Mouse (Mus musculus) heart, embryonic 12.5 days (tissue): ENCODE measurements around the gene Afap1l2. TPM values are rescaled to one million over a fixed set of nuclear protein-coding genes. Genes with fewer than 3 reads are reported as not detected.

Experiments
- ATAC-seq: fragments of 200-750 bp; cut with Nextera tagmentation; 2 replicates; pipeline ENCODE4 v1.8.0; 2017; ENCODE audit warnings: moderate TSS enrichment, moderate library complexity; ENCODE audit not compliant: insufficient number of reproducible peaks, low FRiP score
- H3K27ac ChIP-seq: fragments of 300-500 bp; sonication (generic); 2 replicates; pipeline ENCODE4 v1.5.1; 2016; ENCODE audit warnings: mild to moderate bottlenecking, moderate library complexity; ENCODE audit not compliant: poor library complexity, severe bottlenecking
- H3K27me3 ChIP-seq: fragments of 300-500 bp; sonication (generic); replicated peaks from 2 replicates; pipeline ENCODE4 v1.6.1; 2016; ENCODE audit warnings: mild to moderate bottlenecking, moderate library complexity
- H3K36me3 ChIP-seq: fragments of 300-500 bp; sonication (generic); 2 replicates; pipeline ENCODE4 v1.6.1; 2016; ENCODE audit warnings: mild to moderate bottlenecking, moderate library complexity
- H3K4me1 ChIP-seq: fragments of 300-500 bp; sonication (generic); replicated peaks from 2 replicates; pipeline ENCODE4 v1.6.1; 2016; ENCODE audit warnings: mild to moderate bottlenecking
- H3K4me2 ChIP-seq: fragments of 300-500 bp; sonication (generic); 2 replicates; pipeline ENCODE4 v1.6.1; 2016; ENCODE audit warnings: mild to moderate bottlenecking, moderate library complexity
- H3K4me3 ChIP-seq: fragments of 300-500 bp; sonication (generic); 2 replicates; pipeline ENCODE4 v1.5.1; 2016; ENCODE audit warnings: mild to moderate bottlenecking
- H3K9ac ChIP-seq: fragments of 300-500 bp; sonication (generic); 2 replicates; pipeline ENCODE4 v1.6.1; 2016; ENCODE audit warnings: mild to moderate bottlenecking, moderate library complexity
- H3K9me3 ChIP-seq: fragments of 300-500 bp; sonication (generic); replicated peaks from 2 replicates; pipeline ENCODE4 v1.6.1; 2016; ENCODE audit warnings: mild to moderate bottlenecking, moderate library complexity
- WGBS: fragments of 180-500 bp; shearing (Covaris S2); methylation state at CpG from one replicate; pipeline ENCODE4 v1.1.7; 2016; 5-methylcytosine and 5-hydroxymethylcytosine counted together
- polyA plus RNA-seq: library from polyadenylated mRNA; unstranded; fragments of >200 nt; fragmentation: Nextera tagmentation; extraction: Ambion mirVana; gene quantifications from 2 replicates; pipeline ENCODE4 v1.2.1, GENCODE M21; 2016

The Afap1l2 gene
- polyA plus RNA-seq, 1 experiment from 2014 or later = 0.92 TPM

DNA sequence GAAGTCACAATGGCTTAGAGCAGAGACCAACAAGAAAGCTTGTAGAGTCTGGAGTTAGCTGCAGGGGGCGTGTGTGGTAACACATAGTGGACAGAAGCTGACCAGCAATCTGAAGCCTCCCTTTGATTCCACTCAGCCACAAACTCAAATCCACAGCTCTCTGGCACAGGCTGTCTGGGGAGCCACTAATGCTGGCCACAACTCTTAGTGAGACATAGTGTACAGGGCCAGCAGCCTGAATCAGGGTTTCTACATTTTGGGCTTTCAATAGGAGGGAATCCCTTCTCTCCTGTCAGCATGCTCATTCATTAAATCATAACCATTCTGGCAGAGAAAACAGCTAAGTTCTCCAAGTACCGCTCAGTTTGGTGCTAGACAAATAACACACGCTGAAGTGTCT lies 32.5 kb downstream of the Afap1l2 start:
- peaks cover 36% of the 10 kb centered on the region for H3K4me1 ChIP-seq
- no peak overlapping the region for H3K4me3 ChIP-seq
- 84% methylated on average over 3 of the region's 3 CpGs for WGBS
- H3K27ac ChIP-seq = no peak overlapping the region
- H3K27me3 ChIP-seq = no peaks in the 10 kb centered on the region
- H3K9ac ChIP-seq = no peak overlapping the region
- H3K9me3 ChIP-seq = no peaks in the 10 kb centered on the region; the same call in 1 of the 2 replicates
- no peak overlapping the region for H3K4me2 ChIP-seq
- ATAC-seq = no peak
- no peaks in the 10 kb centered on the region for H3K36me3 ChIP-seq

DNA sequence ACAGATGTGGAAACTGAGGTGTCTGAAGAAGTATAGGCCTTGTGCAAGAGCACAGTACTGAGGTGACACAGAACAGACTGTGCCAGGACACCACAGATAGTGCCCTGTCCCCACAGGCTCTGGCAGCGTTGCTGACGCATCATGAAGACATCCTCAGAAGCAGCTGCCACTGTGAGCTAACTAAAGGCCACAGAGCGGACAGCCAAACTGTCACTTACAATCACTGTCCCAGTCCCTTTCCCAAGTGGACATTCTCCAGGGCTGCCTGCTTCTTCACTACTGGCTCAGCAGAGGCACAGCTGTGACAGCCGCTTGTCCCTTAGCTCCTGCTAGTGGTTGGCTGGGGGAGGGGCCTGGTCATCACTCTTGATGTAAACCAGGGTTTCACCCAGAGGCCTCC lies 33.9 kb downstream of the Afap1l2 start:
- Histone ChIP-seq H3K9ac (no peak overlapping the region), H3K4me2 (no peak overlapping the region), H3K4me1 (peaks cover 36% of the 10 kb centered on the region), H3K9me3 (no peaks in the 10 kb centered on the region; the same call in 1 of the 2 replicates), H3K4me3 (no peak overlapping the region), H3K27me3 (no peaks in the 10 kb centered on the region), H3K27ac (peak overlapping the region; percentile 20), H3K36me3 (no peaks in the 10 kb centered on the region)
- peak; percentile 36; the same call in 1 of the 2 replicates for ATAC-seq
- WGBS = 32% methylated on average over 4 of the region's 4 CpGs

DNA sequence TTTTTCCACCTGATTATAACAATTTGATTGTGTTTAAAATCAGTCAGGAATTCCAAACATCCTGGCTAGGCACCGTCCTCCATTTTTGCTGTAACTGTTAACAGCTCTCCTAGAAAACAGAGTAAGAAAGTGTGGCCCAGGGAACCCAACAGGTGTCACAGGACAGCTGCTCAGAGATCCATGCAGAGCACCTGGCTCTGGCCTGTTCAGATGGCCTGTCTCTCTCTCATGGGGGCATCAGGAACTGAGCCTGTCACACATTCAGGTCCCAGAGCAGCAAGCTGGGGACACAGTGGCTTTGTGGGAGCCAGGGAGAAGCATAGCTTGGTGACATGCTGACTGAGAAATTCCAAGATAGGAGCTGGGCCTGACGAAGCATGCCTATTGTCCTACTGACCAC lies 35.3 kb downstream of the Afap1l2 start:
- 46% methylated on average over 2 of the region's 2 CpGs for WGBS
- no peak for ATAC-seq

DNA sequence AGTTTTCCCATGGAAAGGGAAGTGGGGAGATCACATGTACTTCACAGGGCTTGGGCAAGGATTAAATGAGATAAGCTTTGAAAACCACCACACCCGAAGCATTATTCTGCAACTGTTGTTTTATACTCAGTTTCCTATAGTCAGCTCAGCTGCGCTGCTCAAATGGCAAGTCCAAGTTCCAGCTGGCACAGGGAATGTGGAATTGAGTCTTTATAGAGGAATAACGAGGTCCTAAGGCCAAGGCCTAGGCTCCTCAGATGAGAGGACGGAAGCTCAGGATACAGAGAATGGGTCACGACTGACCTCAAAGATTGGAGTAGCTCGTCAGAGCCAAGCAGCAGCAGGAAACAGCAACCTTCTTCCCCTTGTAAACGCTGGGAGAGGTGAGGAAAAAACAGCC lies 36.7 kb downstream of the Afap1l2 start:
- no peaks in the 10 kb centered on the region for H3K36me3 ChIP-seq
- H3K27me3 ChIP-seq = no peaks in the 10 kb centered on the region
- no peak overlapping the region for H3K27ac ChIP-seq
- peaks cover 23% of the 10 kb centered on the region for H3K4me1 ChIP-seq
- no peak for ATAC-seq
- WGBS = 72% methylated on average over 7 of the region's 7 CpGs
- H3K9ac ChIP-seq = no peak overlapping the region
- H3K9me3 ChIP-seq = no peaks in the 10 kb centered on the region
- H3K4me2 ChIP-seq = no peak overlapping the region
- H3K4me3 ChIP-seq = no peak overlapping the region

More for the DNA sequence above, 35.3 kb downstream of the Afap1l2 start:
- Histone ChIP-seq H3K4me2 (no peak overlapping the region), H3K4me3 (no peak overlapping the region), H3K36me3 (no peaks in the 10 kb centered on the region), H3K9me3 (no peaks in the 10 kb centered on the region), H3K27me3 (no peaks in the 10 kb centered on the region), H3K9ac (0 out of 2 replicates have a peak overlapping the region, but pooled peaks have one; percentile 11), H3K27ac (peak overlapping the region; percentile 48; the same call in 1 of the 2 replicates), H3K4me1 (peaks cover 32% of the 10 kb centered on the region)

DNA sequence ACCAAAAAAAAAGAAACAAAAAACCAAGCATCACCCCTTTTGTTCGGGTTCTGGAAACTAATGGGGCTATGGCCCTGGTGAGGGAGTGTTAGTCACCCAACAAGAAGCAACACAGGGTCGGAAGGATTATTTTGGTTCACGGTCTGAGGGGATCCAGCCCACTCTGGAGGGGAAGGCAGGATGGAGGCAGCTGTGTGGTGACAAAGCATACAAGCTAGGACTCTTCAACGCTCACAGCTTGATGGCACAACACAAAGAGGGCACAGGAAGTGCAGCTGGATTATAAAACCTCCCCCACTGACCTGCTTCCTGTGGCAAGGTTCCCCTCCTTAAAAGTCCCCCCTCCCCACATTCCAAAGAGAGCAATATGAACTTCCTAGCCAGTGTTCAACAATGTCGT lies 44.2 kb downstream of the Afap1l2 start:
- ATAC-seq = no peak
- no peak overlapping the region for H3K27ac ChIP-seq
- no peaks in the 10 kb centered on the region for H3K27me3 ChIP-seq
- H3K4me1 ChIP-seq = peaks cover 9% of the 10 kb centered on the region
- H3K9me3 ChIP-seq = no peaks in the 10 kb centered on the region; the same call in 1 of the 2 replicates
- no peak overlapping the region for H3K4me2 ChIP-seq
- H3K36me3 ChIP-seq = no peaks in the 10 kb centered on the region
- no peak overlapping the region for H3K4me3 ChIP-seq
- H3K9ac ChIP-seq = no peak overlapping the region
- WGBS = 63% methylated on average over 5 of the region's 5 CpGs

DNA sequence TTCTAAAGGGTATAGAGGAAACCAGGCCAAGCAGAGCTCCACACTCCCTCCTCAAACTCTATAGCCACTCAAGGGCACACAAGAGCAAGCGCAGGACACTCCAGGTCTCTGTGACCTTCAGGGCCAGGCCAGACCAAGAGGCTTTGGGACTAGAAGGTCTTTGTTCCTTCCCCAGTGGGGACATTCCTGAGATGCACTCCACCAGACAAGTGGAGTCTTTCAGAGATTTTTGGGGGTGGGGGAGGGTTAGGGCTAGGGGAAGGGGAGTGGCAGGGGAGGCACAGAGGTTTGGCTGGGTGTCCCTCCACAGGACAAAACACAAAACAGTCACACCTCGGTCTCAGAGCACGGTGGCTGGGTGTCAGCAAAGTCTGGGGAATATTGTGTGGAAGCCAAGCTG lies 48.4 kb downstream of the Afap1l2 start:
- Histone ChIP-seq H3K4me3 (no peak overlapping the region), H3K9ac (no peak overlapping the region), H3K27ac (no peak overlapping the region), H3K4me2 (no peak overlapping the region), H3K4me1 (peaks cover 14% of the 10 kb centered on the region), H3K27me3 (no peaks in the 10 kb centered on the region), H3K9me3 (no peaks in the 10 kb centered on the region; the same call in 1 of the 2 replicates), H3K36me3 (no peaks in the 10 kb centered on the region)
- ATAC-seq = no peak
- WGBS = 49% methylated on average over 3 of the region's 3 CpGs

DNA sequence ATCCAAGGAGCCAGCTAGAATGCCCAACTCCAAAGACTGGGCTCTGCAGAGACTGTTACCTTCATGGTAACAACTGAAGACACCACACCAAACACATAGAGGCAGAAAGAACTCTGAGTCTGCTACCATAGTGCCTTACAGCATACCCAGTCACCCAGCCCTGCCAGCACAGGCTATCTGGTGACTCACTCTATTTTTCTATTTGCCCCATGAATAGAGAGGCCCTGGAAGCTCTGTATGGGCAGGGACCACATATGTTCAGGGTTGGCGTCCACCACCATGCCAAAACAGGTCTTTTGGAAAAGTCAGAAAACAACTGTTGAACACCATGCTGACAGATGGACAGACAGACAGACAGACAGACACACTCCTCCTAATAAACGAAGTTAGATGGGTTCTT lies 49.0 kb downstream of the Afap1l2 start:
- Histone ChIP-seq H3K9me3 (no peaks in the 10 kb centered on the region; the same call in 1 of the 2 replicates), H3K36me3 (no peaks in the 10 kb centered on the region), H3K27me3 (no peaks in the 10 kb centered on the region), H3K27ac (no peak overlapping the region), H3K4me2 (no peak overlapping the region), H3K4me3 (no peak overlapping the region), H3K4me1 (peaks cover 14% of the 10 kb centered on the region), H3K9ac (no peak overlapping the region)
- ATAC-seq = no peak
- 79% methylated on average over 2 of the region's 2 CpGs for WGBS

DNA sequence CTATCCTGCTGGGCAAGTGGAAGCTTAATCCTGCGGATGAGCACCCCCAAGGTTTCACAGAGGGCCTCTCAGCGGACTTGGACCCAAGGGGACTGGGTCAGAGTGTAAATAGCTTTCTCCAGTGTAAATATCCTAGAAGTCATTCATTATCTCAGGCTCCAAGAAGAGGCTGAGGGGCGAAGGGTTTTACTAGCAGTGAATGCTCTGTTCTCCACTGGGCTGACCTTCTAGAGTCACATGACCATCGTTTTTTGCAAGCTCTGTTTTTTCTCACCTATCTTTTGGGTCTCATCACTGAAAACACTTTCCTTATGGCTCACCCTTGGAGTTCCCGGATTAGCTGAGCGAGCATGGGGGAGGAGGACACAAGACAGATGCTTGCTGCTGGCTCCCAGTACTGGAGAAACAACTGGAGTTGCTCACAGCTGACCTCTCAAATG lies 49.4 kb downstream of the Afap1l2 start:
- H3K9ac ChIP-seq = no peak overlapping the region
- no peak for ATAC-seq
- WGBS = 40% methylated on average over 6 of the region's 6 CpGs
- H3K4me2 ChIP-seq = no peak overlapping the region
- no peaks in the 10 kb centered on the region; the same call in 1 of the 2 replicates for H3K9me3 ChIP-seq
- no peak overlapping the region for H3K27ac ChIP-seq
- H3K4me3 ChIP-seq = no peak overlapping the region
- H3K36me3 ChIP-seq = no peaks in the 10 kb centered on the region
- no peaks in the 10 kb centered on the region for H3K27me3 ChIP-seq
- peaks cover 14% of the 10 kb centered on the region for H3K4me1 ChIP-seq

DNA sequence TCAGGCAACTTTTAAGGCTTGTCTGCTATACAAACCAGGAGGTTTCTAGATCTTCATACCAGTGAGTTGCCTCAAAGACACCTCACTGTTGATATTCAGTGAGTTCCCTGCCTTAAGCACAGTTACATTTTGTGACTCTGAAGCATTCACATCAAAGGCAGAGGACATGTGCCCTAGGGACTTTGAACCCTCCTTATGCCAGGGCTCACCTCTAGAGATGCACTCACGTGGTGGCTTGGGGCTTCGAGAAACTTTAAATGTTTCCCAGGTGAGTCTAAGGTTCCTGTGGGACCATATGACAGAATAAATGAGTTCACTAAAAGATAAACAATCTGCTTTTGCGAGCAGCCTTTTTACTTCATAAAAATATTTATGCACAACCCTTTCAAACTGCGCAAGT lies 50.0 kb downstream of the Afap1l2 start:
- H3K27ac ChIP-seq = no peak overlapping the region
- ATAC-seq = no peak
- H3K4me1 ChIP-seq = peaks cover 14% of the 10 kb centered on the region
- WGBS = 79% methylated on average over 4 of the region's 4 CpGs
- H3K27me3 ChIP-seq = no peaks in the 10 kb centered on the region
- no peak overlapping the region for H3K4me3 ChIP-seq
- no peaks in the 10 kb centered on the region for H3K36me3 ChIP-seq
- H3K9me3 ChIP-seq = no peaks in the 10 kb centered on the region; the same call in 1 of the 2 replicates
- no peak overlapping the region for H3K4me2 ChIP-seq
- H3K9ac ChIP-seq = no peak overlapping the region

DNA sequence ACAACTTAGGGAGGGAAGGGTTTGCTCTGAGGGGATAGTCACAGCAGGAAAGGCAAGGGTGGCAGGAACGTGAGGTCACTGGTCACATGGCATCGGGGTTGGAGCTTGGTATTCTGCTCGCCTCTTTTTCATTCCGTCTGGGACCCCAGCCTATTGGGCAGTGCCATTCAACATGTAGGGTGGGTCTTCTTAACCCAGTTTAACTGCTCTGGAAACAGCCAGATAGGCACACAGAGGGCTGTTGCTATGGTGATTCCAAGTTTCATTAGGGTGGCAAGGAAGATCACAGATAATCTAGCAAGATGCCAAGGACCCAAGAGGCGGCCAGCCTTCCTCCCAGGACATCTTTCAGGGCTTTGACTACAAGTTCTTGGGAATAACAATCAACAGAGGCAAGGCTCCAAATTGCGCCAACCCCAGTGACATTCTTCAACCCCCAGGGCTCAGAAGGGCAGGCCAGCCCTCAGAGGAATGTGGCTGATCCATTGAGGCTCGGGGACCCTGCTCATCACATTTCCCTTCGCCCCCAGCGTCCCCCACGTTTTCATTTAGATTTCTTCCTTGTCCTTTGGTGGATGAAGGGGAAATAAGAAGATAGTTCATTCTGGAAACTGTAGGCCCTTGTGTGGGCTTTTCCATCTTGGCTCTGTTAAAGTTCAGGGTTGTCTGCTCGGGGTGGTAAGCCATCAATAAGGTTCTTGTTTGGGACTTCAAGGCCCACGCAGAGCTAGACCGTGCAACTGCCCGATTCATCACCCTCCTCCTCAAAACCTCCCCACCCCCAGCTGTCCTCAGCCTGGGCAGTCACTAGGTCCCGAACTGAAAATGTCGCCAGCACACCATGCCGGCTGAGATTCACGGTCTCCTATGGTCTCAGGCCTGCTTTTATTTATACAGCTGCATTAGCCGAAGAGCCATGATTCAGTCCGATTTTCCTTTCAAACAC lies 52.2 kb downstream of the Afap1l2 start:
- no peak overlapping the region for H3K27ac ChIP-seq
- no peak overlapping the region for H3K4me2 ChIP-seq
- 75% methylated on average over 20 of the region's 20 CpGs for WGBS
- H3K36me3 ChIP-seq = no peaks in the 10 kb centered on the region
- H3K27me3 ChIP-seq = no peaks in the 10 kb centered on the region
- no peaks in the 10 kb centered on the region for H3K9me3 ChIP-seq
- H3K9ac ChIP-seq = no peak overlapping the region
- peaks cover 14% of the 10 kb centered on the region for H3K4me1 ChIP-seq
- no peak overlapping the region for H3K4me3 ChIP-seq
- no peak for ATAC-seq

DNA sequence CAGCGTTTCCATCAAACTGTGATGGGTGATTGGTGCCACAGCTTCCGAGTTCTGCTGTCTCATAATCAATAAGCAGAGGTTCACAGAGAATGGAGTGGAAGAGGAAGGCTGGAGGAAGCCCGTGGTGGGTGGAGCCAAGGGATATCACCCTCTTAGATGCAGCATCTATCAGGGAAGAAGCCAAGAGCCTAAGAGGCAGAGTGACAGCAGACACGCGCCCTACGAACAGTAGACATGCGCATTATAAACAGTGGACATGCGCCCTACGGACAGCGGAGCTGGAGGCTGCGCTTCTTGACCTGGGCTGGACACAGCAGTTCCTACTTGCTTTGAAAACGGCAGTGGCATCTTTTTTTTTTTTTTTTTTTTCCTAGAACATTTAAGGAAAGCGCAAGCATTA lies 53.2 kb downstream of the Afap1l2 start:
- Histone ChIP-seq H3K4me3 (no peak overlapping the region), H3K4me1 (peaks cover 14% of the 10 kb centered on the region), H3K9me3 (no peaks in the 10 kb centered on the region), H3K27me3 (no peaks in the 10 kb centered on the region), H3K36me3 (no peaks in the 10 kb centered on the region), H3K9ac (no peak overlapping the region), H3K4me2 (no peak overlapping the region), H3K27ac (no peak overlapping the region)
- ATAC-seq = no peak
- WGBS = 89% methylated on average over 13 of the region's 13 CpGs
